Mouse (Mus musculus): ENCODE measurements around the gene Tmem79. TPM values are rescaled to one million over a fixed set of nuclear protein-coding genes. Genes with fewer than 3 reads are reported as not detected.
"Not testable (repeated sequence)": the region's sequence is repeated elsewhere in the genome, so short reads cannot be mapped to it uniquely, and the experiment has no call there.

Tmem79 gene
- polyA plus RNA-seq, 1 experiment from 2014 or later: 41.3 TPM

- peak; percentile 98 for ATAC-seq (ENCODE audit: insufficient read depth, low FRiP score)
- peak within 1 kb of the TSS; percentile 97 for H3K27ac ChIP-seq (ENCODE audit: low read length)
- no peaks in the 10 kb centered on the region for H3K9me3 ChIP-seq (replicated peaks; ENCODE audit: control insufficient read depth, low read length)
- H3K4me2 ChIP-seq (ENCODE audit: low read depth, low read length): peak within 1 kb of the TSS; percentile 93
- H3K36me3 ChIP-seq (ENCODE audit: control insufficient read depth, insufficient read depth, low read length): peaks cover 14% of the 10 kb centered on the region
- no peaks in the 10 kb centered on the region for H3K27me3 ChIP-seq (ENCODE audit: control insufficient read depth, insufficient read depth, low read length)
- under 1% methylated on average over 44 of the region's 44 CpGs for WGBS
- H3K4me3 ChIP-seq (replicated peaks; ENCODE audit: low read length): peak within 1 kb of the TSS; percentile 69
- peak within 1 kb of the TSS; percentile 95 for H3K9ac ChIP-seq (ENCODE audit: low read length)
- peaks cover 11% of the 10 kb centered on the region for H3K4me1 ChIP-seq (ENCODE audit: control insufficient read depth, insufficient read depth, low read length)
Observed at GRCm38 (mm10) chr3:88296561-88297318, 39.2 kb downstream of the Tmem79 start, which contains the start of the genes Tsacc and Cct3. Gene Tsacc (minus strand): TSS chr3:88296999. Gene Cct3 (plus strand): TSS chr3:88297116.

- ATAC-seq (ENCODE audit: insufficient read depth, low FRiP score): 0 out of 2 replicates have a peak, but pooled peaks have one; percentile 15
- H3K4me1 ChIP-seq (ENCODE audit: control insufficient read depth, insufficient read depth, low read length): peaks cover 11% of the 10 kb centered on the region
- H3K9ac ChIP-seq (ENCODE audit: low read length): peak overlapping the region; percentile 85
- peaks cover 10% of the 10 kb centered on the region for H3K36me3 ChIP-seq (ENCODE audit: control insufficient read depth, insufficient read depth, low read length)
- peak overlapping the region; percentile 97 for H3K27ac ChIP-seq (ENCODE audit: low read length)
- H3K4me2 ChIP-seq (ENCODE audit: low read depth, low read length): peak overlapping the region; percentile 74
- WGBS: 1% methylated on average over 12 of the region's 12 CpGs
- no peaks in the 10 kb centered on the region for H3K27me3 ChIP-seq (ENCODE audit: control insufficient read depth, insufficient read depth, low read length)
- H3K9me3 ChIP-seq (replicated peaks; ENCODE audit: control insufficient read depth, low read length): no peaks in the 10 kb centered on the region
- peak overlapping the region; percentile 69 for H3K4me3 ChIP-seq (replicated peaks; ENCODE audit: low read length)
Observed at GRCm38 (mm10) chr3:88296110-88296560, 39.8 kb downstream of the Tmem79 start.

- H3K9ac ChIP-seq (ENCODE audit: low read length): peak overlapping the region; percentile 85
- 42% methylated on average over 1 of the region's 1 CpGs for WGBS
Observed at GRCm38 (mm10) chr3:88295272-88295671, 40.7 kb downstream of the Tmem79 start.

GRCm38 (mm10) chr3:88291970-88292369, 44.0 kb downstream of the Tmem79 start:
- ATAC-seq (ENCODE audit: insufficient read depth, low FRiP score): no peak
- H3K4me3 ChIP-seq (replicated peaks; ENCODE audit: low read length): no peak overlapping the region
- no peak overlapping the region for H3K27ac ChIP-seq (ENCODE audit: low read length)
- H3K4me1 ChIP-seq (ENCODE audit: control insufficient read depth, insufficient read depth, low read length): peaks cover 2% of the 10 kb centered on the region; the same call in 1 of the 2 replicates
- H3K9me3 ChIP-seq (replicated peaks; ENCODE audit: control insufficient read depth, low read length): no peaks in the 10 kb centered on the region
- 54% methylated on average over 4 of the region's 4 CpGs for WGBS
- no peaks in the 10 kb centered on the region for H3K36me3 ChIP-seq (ENCODE audit: control insufficient read depth, insufficient read depth, low read length)
- H3K4me2 ChIP-seq (ENCODE audit: low read depth, low read length): no peak overlapping the region
- no peaks in the 10 kb centered on the region for H3K27me3 ChIP-seq (ENCODE audit: control insufficient read depth, insufficient read depth, low read length)
- H3K9ac ChIP-seq (ENCODE audit: low read length): no peak overlapping the region

More at GRCm38 (mm10) chr3:88295272-88295671, 40.7 kb downstream of the Tmem79 start:
- H3K4me2 ChIP-seq (ENCODE audit: low read depth, low read length): peak overlapping the region; percentile 74
- not testable (repeated sequence) for H3K4me3 ChIP-seq (replicated peaks; ENCODE audit: low read length); H3K27ac ChIP-seq (ENCODE audit: low read length); H3K36me3 ChIP-seq (ENCODE audit: control insufficient read depth, insufficient read depth, low read length); H3K27me3 ChIP-seq (ENCODE audit: control insufficient read depth, insufficient read depth, low read length); ATAC-seq (ENCODE audit: insufficient read depth, low FRiP score); H3K9me3 ChIP-seq (replicated peaks; ENCODE audit: control insufficient read depth, low read length)
- H3K4me1 ChIP-seq (ENCODE audit: control insufficient read depth, insufficient read depth, low read length): peaks cover 11% of the 10 kb centered on the region

- not testable (repeated sequence) for H3K27ac ChIP-seq (ENCODE audit: low read length); H3K36me3 ChIP-seq (ENCODE audit: control insufficient read depth, insufficient read depth, low read length); H3K27me3 ChIP-seq (ENCODE audit: control insufficient read depth, insufficient read depth, low read length); H3K4me2 ChIP-seq (ENCODE audit: low read depth, low read length); ATAC-seq (ENCODE audit: insufficient read depth, low FRiP score); H3K4me3 ChIP-seq (replicated peaks; ENCODE audit: low read length); H3K9me3 ChIP-seq (replicated peaks; ENCODE audit: control insufficient read depth, low read length); H3K4me1 ChIP-seq (ENCODE audit: control insufficient read depth, insufficient read depth, low read length); H3K9ac ChIP-seq (ENCODE audit: low read length)
- WGBS: 68% methylated on average over 8 of the region's 10 CpGs
Observed at GRCm38 (mm10) chr3:88288133-88288713, 47.7 kb downstream of the Tmem79 start.

GRCm38 (mm10) chr3:88287110-88287509, 48.8 kb downstream of the Tmem79 start, which contains the start of gene Gm38392:
Gene Gm38392 (minus strand): TSS chr3:88287210.
- no peaks in the 10 kb centered on the region for H3K27me3 ChIP-seq (ENCODE audit: control insufficient read depth, insufficient read depth, low read length)
- WGBS: 98% methylated on average over 4 of the region's 4 CpGs
- no peak within 1 kb of the TSS for H3K27ac ChIP-seq (ENCODE audit: low read length)
- H3K9ac ChIP-seq (ENCODE audit: low read length): no peak within 1 kb of the TSS
- H3K4me2 ChIP-seq (ENCODE audit: low read depth, low read length): no peak within 1 kb of the TSS
- no peak for ATAC-seq (ENCODE audit: insufficient read depth, low FRiP score)
- H3K4me3 ChIP-seq (replicated peaks; ENCODE audit: low read length): no peak within 1 kb of the TSS
- H3K9me3 ChIP-seq (replicated peaks; ENCODE audit: control insufficient read depth, low read length): no peaks in the 10 kb centered on the region
- no peaks in the 10 kb centered on the region for H3K36me3 ChIP-seq (ENCODE audit: control insufficient read depth, insufficient read depth, low read length)
- no peaks in the 10 kb centered on the region for H3K4me1 ChIP-seq (ENCODE audit: control insufficient read depth, insufficient read depth, low read length)

GRCm38 (mm10) chr3:88285565-88285895, 50.4 kb downstream of the Tmem79 start:
- WGBS: no CpG with 5 or more reads among the region's 2 CpGs
- not testable (repeated sequence) for H3K36me3 ChIP-seq (ENCODE audit: control insufficient read depth, insufficient read depth, low read length); H3K27me3 ChIP-seq (ENCODE audit: control insufficient read depth, insufficient read depth, low read length); H3K4me3 ChIP-seq (replicated peaks; ENCODE audit: low read length); H3K9ac ChIP-seq (ENCODE audit: low read length); ATAC-seq (ENCODE audit: insufficient read depth, low FRiP score); H3K4me1 ChIP-seq (ENCODE audit: control insufficient read depth, insufficient read depth, low read length); H3K27ac ChIP-seq (ENCODE audit: low read length); H3K9me3 ChIP-seq (replicated peaks; ENCODE audit: control insufficient read depth, low read length); H3K4me2 ChIP-seq (ENCODE audit: low read depth, low read length)

- not testable (repeated sequence) for H3K4me3 ChIP-seq (replicated peaks; ENCODE audit: low read length); H3K9me3 ChIP-seq (replicated peaks; ENCODE audit: control insufficient read depth, low read length); H3K36me3 ChIP-seq (ENCODE audit: control insufficient read depth, insufficient read depth, low read length); H3K4me1 ChIP-seq (ENCODE audit: control insufficient read depth, insufficient read depth, low read length); H3K4me2 ChIP-seq (ENCODE audit: low read depth, low read length); H3K27ac ChIP-seq (ENCODE audit: low read length); H3K27me3 ChIP-seq (ENCODE audit: control insufficient read depth, insufficient read depth, low read length); ATAC-seq (ENCODE audit: insufficient read depth, low FRiP score); H3K9ac ChIP-seq (ENCODE audit: low read length)
- WGBS: 93% methylated on average over 14 of the region's 14 CpGs
Observed at GRCm38 (mm10) chr3:88284815-88285564, 51.0 kb downstream of the Tmem79 start.

Data from stomach, embryonic 16.5 days (tissue).